Mouse (Mus musculus) kidney, embryonic 16.5 days (tissue): Measurements from ENCODE around the gene Milr1. TPM values are rescaled to one million over a fixed set of nuclear protein-coding genes. Genes with fewer than 3 reads are reported as not detected.
"Not testable (repeated sequence)": the region's sequence is repeated elsewhere in the genome, so short reads cannot be mapped to it uniquely, and the experiment has no call there.

Experiments
- ATAC-seq: fragments of 200-750 bp; cut with Nextera tagmentation; 2 replicates; pipeline ENCODE4 v1.8.0; 2017; ENCODE audit warnings: moderate TSS enrichment; ENCODE audit not compliant: low FRiP score, low TSS enrichment
- H3K27ac ChIP-seq: fragments of 300-500 bp; sonication (generic); 2 replicates; pipeline ENCODE4 v1.5.1; 2014; ENCODE audit warnings: low read length
- H3K27me3 ChIP-seq: fragments of 300-500 bp; sonication (generic); 2 replicates; pipeline ENCODE4 v1.6.1; 2014; ENCODE audit warnings: low read length, control low read depth, mixed read lengths; ENCODE audit not compliant: insufficient read depth
- H3K36me3 ChIP-seq: fragments of 300-500 bp; sonication (generic); 2 replicates; pipeline ENCODE4 v1.6.1; 2014; ENCODE audit warnings: low read length, control low read depth, mixed read lengths; ENCODE audit not compliant: insufficient read depth
- H3K4me1 ChIP-seq: fragments of 300-500 bp; sonication (generic); 2 replicates; pipeline ENCODE4 v1.6.1; 2014; ENCODE audit warnings: low read length, control low read depth, mixed read lengths; ENCODE audit not compliant: insufficient read depth
- H3K4me2 ChIP-seq: fragments of 300-500 bp; sonication (generic); replicated peaks from 2 replicates; pipeline ENCODE4 v1.6.1; 2014; ENCODE audit warnings: low read depth, low read length
- H3K4me3 ChIP-seq: fragments of 300-500 bp; sonication (generic); 2 replicates; pipeline ENCODE4 v1.5.1; 2014; ENCODE audit warnings: mild to moderate bottlenecking, low read length
- H3K9ac ChIP-seq: fragments of 300-500 bp; sonication (generic); replicated peaks from 2 replicates; pipeline ENCODE4 v1.6.1; 2014; ENCODE audit warnings: low read length
- H3K9me3 ChIP-seq: fragments of 300-500 bp; sonication (generic); 2 replicates; pipeline ENCODE4 v1.6.1; 2016; ENCODE audit warnings: low read length, control low read depth
- WGBS: fragments of 180-500 bp; shearing (Covaris S2); extraction: QIAGEN DNeasy Blood & Tissue Kit; methylation state at CpG from one replicate; pipeline ENCODE4 v1.1.7; 2014; 5-methylcytosine and 5-hydroxymethylcytosine counted together
- polyA plus RNA-seq: library from polyadenylated mRNA; unstranded; fragments of >200 nt; fragmentation: Nextera tagmentation; extraction: Ambion mirVana; gene quantifications from 2 replicates; pipeline ENCODE4 v1.2.1, GENCODE M21; 2015

Milr1 gene
- polyA plus RNA-seq, 1 experiment from 2014 or later: 1.2 TPM

GRCm38 (mm10) chr11:106779388-106780088 lies 28.5 kb downstream of the Milr1 start, which contains the start of gene Polg2:
Gene Polg2 (minus strand): TSS chr11:106779537.
- ATAC-seq: peak; percentile 99
- peaks cover 11% of the 10 kb centered on the region; the same call in 1 of the 2 replicates for H3K4me1 ChIP-seq
- peaks cover 50% of the 10 kb centered on the region for H3K36me3 ChIP-seq
- WGBS: under 1% methylated on average over 30 of the region's 30 CpGs
- H3K27me3 ChIP-seq: no peaks in the 10 kb centered on the region
- peak within 1 kb of the TSS; percentile 95 for H3K27ac ChIP-seq
- peak within 1 kb of the TSS; percentile 61 for H3K4me3 ChIP-seq
- no peaks in the 10 kb centered on the region for H3K9me3 ChIP-seq
- H3K4me2 ChIP-seq: peak within 1 kb of the TSS; percentile 71
- peak within 1 kb of the TSS; percentile 80 for H3K9ac ChIP-seq

DNA sequence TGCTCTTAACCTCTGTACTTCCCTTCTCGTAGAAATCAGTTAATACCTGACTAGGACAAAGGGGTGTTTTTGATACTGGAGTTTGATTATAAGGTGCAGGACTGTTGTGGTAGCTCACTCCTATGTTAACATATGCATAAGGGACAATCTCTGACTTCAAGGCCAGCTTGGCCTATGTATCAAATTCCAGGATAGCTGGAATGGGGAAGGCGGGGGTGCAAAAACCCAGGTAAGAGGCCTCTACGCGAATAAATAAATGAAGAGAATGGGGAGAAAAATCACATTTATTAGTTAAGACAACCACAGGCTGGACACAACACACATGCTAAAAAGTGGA lies 29.0 kb downstream of the Milr1 start:
- Histone ChIP-seq H3K4me1 (peaks cover 11% of the 10 kb centered on the region; the same call in 1 of the 2 replicates), H3K9me3 (no peaks in the 10 kb centered on the region), H3K9ac (peak overlapping the region; percentile 80; the same call in 1 of the 2 replicates), H3K27me3 (no peaks in the 10 kb centered on the region), H3K4me3 (peak overlapping the region; percentile 61), H3K4me2 (peak overlapping the region; percentile 71), H3K27ac (peak overlapping the region; percentile 95), H3K36me3 (peaks cover 49% of the 10 kb centered on the region)
- WGBS: 61% methylated on average over 4 of the region's 4 CpGs
- ATAC-seq: no peak; the same call in 1 of the 2 replicates

DNA sequence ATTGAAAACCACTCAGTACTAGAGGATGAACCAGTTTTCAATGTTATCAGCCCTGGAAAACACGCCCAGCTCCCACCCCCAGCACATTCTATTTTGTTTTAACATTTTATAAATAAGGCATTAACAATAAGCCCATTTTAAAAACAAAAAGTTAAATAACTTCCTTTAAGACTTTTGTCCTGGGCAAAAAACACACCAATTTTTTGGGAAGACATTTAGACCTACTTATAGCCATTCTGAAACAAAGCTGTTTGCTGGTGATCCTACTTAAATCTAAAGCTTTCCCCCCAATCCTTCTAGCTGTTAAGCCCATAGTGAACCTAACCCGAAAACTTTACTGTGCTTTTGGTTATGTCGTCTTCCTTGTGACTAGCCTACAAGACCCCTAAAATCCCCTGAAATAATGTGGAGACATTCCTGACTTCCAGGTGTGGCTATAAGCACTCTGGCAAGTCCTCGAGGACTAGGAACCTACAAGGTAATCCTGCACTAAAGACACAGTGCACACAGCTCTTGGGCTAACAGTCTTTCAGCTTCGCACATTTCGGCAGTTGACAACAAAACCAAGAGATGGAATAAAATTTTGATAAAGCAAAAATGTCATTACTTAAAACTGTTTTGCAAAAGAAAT lies 29.7 kb downstream of the Milr1 start:
- Histone ChIP-seq H3K36me3 (peaks cover 51% of the 10 kb centered on the region), H3K4me2 (no peak overlapping the region), H3K9me3 (no peaks in the 10 kb centered on the region), H3K4me3 (no peak overlapping the region), H3K27me3 (no peaks in the 10 kb centered on the region), H3K27ac (0 out of 2 replicates have a peak overlapping the region, but pooled peaks have one; percentile 46), H3K9ac (no peak overlapping the region), H3K4me1 (peaks cover 16% of the 10 kb centered on the region)
- ATAC-seq: no peak
- 77% methylated on average over 6 of the region's 6 CpGs for WGBS

- not testable (repeated sequence) for H3K9me3 ChIP-seq, ATAC-seq, H3K4me2 ChIP-seq, H3K9ac ChIP-seq, H3K4me3 ChIP-seq, H3K27ac ChIP-seq, H3K27me3 ChIP-seq
- Histone ChIP-seq H3K4me1 (peaks cover 22% of the 10 kb centered on the region), H3K36me3 (peaks cover 53% of the 10 kb centered on the region)
- WGBS: 88% methylated on average over 7 of the region's 7 CpGs
These were observed 31.2 kb downstream of the Milr1 start for GRCm38 (mm10) chr11:106782271-106782670.

- no peak for ATAC-seq
- WGBS: 78% methylated on average over 9 of the region's 9 CpGs
- Histone ChIP-seq H3K4me1 (peaks cover 22% of the 10 kb centered on the region), H3K27ac (no peak overlapping the region), H3K9ac (no peak overlapping the region), H3K9me3 (no peaks in the 10 kb centered on the region), H3K4me2 (no peak overlapping the region), H3K4me3 (no peak overlapping the region), H3K27me3 (no peaks in the 10 kb centered on the region), H3K36me3 (peaks cover 53% of the 10 kb centered on the region)
These were observed 32.1 kb downstream of the Milr1 start for GRCm38 (mm10) chr11:106782841-106783764.

GRCm38 (mm10) chr11:106784476-106784875 lies 33.5 kb downstream of the Milr1 start:
- no peak for ATAC-seq
- no peak overlapping the region for H3K9ac ChIP-seq
- WGBS: 80% methylated on average over 2 of the region's 2 CpGs
- no peaks in the 10 kb centered on the region for H3K9me3 ChIP-seq
- no peak overlapping the region for H3K4me2 ChIP-seq
- no peak overlapping the region for H3K4me3 ChIP-seq
- H3K27me3 ChIP-seq: no peaks in the 10 kb centered on the region
- no peak overlapping the region for H3K27ac ChIP-seq
- peaks cover 53% of the 10 kb centered on the region for H3K36me3 ChIP-seq
- H3K4me1 ChIP-seq: peaks cover 22% of the 10 kb centered on the region

DNA sequence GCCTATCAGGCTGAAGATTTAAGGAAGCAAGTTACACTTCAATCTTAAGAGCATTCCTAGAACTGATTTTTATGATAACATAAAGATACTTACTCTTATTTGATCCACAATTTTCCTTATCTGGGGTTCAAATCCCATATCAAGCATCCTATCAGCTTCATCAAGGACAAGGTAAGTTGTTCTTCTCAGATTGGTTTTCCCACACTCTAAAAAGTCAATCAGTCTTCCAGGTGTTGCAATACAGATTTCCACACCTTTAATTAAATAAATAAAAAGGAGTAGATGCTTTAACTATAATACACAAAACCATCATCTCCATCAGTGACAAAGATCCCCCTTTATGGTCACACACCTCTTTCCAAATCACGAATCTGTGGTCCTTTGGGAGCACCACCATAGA lies 34.0 kb downstream of the Milr1 start:
- Histone ChIP-seq H3K27ac (no peak overlapping the region), H3K4me3 (no peak overlapping the region), H3K9ac (no peak overlapping the region), H3K4me1 (peaks cover 20% of the 10 kb centered on the region), H3K9me3 (no peaks in the 10 kb centered on the region), H3K4me2 (no peak overlapping the region), H3K27me3 (no peaks in the 10 kb centered on the region), H3K36me3 (peaks cover 47% of the 10 kb centered on the region)
- no peak for ATAC-seq
- 81% methylated on average over 1 of the region's 1 CpGs for WGBS

DNA sequence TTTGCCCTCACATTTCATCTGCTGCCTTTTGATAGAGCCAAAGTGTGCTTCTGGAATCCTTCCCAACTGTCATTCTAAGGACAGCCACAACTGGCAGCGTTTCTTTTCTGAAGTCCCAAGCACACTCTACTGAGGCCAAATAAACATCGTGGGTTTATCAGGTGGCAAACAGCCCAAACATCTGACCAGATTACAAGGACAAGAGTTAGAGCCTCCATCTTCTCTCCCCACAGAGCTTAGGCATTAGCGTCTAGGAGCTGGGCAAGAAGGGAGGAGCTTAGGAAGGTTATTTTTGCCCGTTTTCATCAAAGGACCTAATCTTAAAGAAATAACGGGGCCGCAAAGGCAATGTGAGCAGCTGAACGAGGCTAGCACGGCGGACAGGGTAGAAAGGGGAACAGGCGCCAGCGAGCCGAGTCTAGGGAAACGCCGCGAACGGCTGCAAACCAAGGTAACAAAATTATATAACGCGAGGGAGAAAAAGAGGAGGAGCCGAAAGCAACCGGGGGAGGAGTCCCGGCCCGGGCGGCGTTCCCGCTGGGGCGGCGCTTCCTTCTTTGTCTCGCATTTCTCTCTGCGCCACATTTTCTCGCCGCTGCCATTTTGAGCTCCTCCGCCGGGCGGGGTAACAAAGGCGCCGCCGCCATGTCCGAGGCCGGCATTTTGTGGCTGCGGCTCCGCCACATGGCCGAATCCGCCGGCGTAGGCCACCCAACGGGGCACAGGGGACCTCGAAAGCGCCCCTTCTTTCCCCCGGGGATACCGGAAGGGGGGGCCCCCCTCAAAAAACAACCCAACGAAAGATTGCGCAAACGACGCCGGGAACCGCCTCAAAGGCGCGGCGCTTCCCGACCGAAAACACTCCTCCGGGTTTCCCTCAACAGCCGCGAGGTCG lies 36.4 kb downstream of the Milr1 start:
- under 1% methylated on average over 65 of the region's 65 CpGs for WGBS
- peaks cover 19% of the 10 kb centered on the region for H3K4me1 ChIP-seq
- H3K36me3 ChIP-seq: peaks cover 34% of the 10 kb centered on the region

More for the DNA sequence above, 36.4 kb downstream of the Milr1 start:
- peak; percentile 37; the same call in 1 of the 2 replicates for ATAC-seq
- Histone ChIP-seq H3K4me2 (peak overlapping the region; percentile 61), H3K9ac (peak overlapping the region; percentile 99), H3K9me3 (no peaks in the 10 kb centered on the region), H3K27ac (peak overlapping the region; percentile 97), H3K4me3 (peak overlapping the region; percentile 95), H3K27me3 (no peaks in the 10 kb centered on the region)
